Mouse (Mus musculus): ENCODE measurements around the gene Rangrf. TPM values are rescaled to one million over a fixed set of nuclear protein-coding genes. Genes with fewer than 3 reads are reported as not detected.

Gene Rangrf
- polyA plus RNA-seq, 1 experiment from 2014 or later, result 32.3 TPM

Small RNAs within 50 kb of the gene (microRNA-seq; reads per million reads assigned to microRNA genes)
- gene Mir3062, result 6.8 reads per million, percentile 26 among the genes with 10 or more reads in this experiment

Other genes with a start within 250 kb of the Rangrf start
- gene Ndel1, start 103.3 kb downstream of the Rangrf start, polyA plus RNA-seq (2014; fragmentation: Nextera tagmentation; extraction: Ambion mirVana), result 91.2 and 97.1 TPM in 2 replicates
- gene Rnf222, start 86.6 kb downstream of the Rangrf start, polyA plus RNA-seq (2014; fragmentation: Nextera tagmentation; extraction: Ambion mirVana), result not detected in 2 replicates
- gene Rpl26, start 73.6 kb downstream of the Rangrf start, polyA plus RNA-seq (2014; fragmentation: Nextera tagmentation; extraction: Ambion mirVana), result 573 and 680 TPM in 2 replicates
- 0.52 and 0.56 TPM in 2 replicates for gene Odf4, start 48.1 kb downstream of the Rangrf start, polyA plus RNA-seq (2014; fragmentation: Nextera tagmentation; extraction: Ambion mirVana)
- gene Arhgef15, start 17.7 kb downstream of the Rangrf start, polyA plus RNA-seq (2014; fragmentation: Nextera tagmentation; extraction: Ambion mirVana), result 20.1 and 23.4 TPM in 2 replicates
- gene Slc25a35, start 7.1 kb downstream of the Rangrf start, polyA plus RNA-seq (2014; fragmentation: Nextera tagmentation; extraction: Ambion mirVana), result 2.0 and 2.3 TPM in 2 replicates
- 12.7 and 15.3 TPM in 2 replicates for gene Pfas, start 33.3 kb upstream of the Rangrf start, polyA plus RNA-seq (2014; fragmentation: Nextera tagmentation; extraction: Ambion mirVana)
- gene Ctc1, start 40.7 kb upstream of the Rangrf start, polyA plus RNA-seq (2014; fragmentation: Nextera tagmentation; extraction: Ambion mirVana), result 54.4 and 58.9 TPM in 2 replicates
- 17.0 and 22.0 TPM in 2 replicates for gene Aurkb, start 70.5 kb upstream of the Rangrf start, polyA plus RNA-seq (2014; fragmentation: Nextera tagmentation; extraction: Ambion mirVana)
- 18.6 and 24.3 TPM in 2 replicates for gene Borcs6, start 84.5 kb upstream of the Rangrf start, polyA plus RNA-seq (2014; fragmentation: Nextera tagmentation; extraction: Ambion mirVana)
- 40.3 and 40.7 TPM in 2 replicates for gene Tmem107, start 95.6 kb upstream of the Rangrf start, polyA plus RNA-seq (2014; fragmentation: Nextera tagmentation; extraction: Ambion mirVana)
- gene Vamp2, start 113.3 kb upstream of the Rangrf start, polyA plus RNA-seq (2014; fragmentation: Nextera tagmentation; extraction: Ambion mirVana), result 324 and 368 TPM in 2 replicates
- 9.6 and 10.1 TPM in 2 replicates for gene Per1, start 120.0 kb upstream of the Rangrf start, polyA plus RNA-seq (2014; fragmentation: Nextera tagmentation; extraction: Ambion mirVana)
- gene Hes7, start 145.2 kb upstream of the Rangrf start, polyA plus RNA-seq (2014; fragmentation: Nextera tagmentation; extraction: Ambion mirVana), result 0.43 and 0.52 TPM in 2 replicates
- gene 9130213A22Rik, start 147.4 kb upstream of the Rangrf start, polyA plus RNA-seq (2014; fragmentation: Nextera tagmentation; extraction: Ambion mirVana), result 0.39 and 0.56 TPM in 2 replicates
- gene Aloxe3, start 150.7 kb upstream of the Rangrf start, polyA plus RNA-seq (2014; fragmentation: Nextera tagmentation; extraction: Ambion mirVana), result 4.3 and 4.9 TPM in 2 replicates
- 0.59 and 0.60 TPM in 2 replicates for gene Alox12b, start 181.8 kb upstream of the Rangrf start, polyA plus RNA-seq (2014; fragmentation: Nextera tagmentation; extraction: Ambion mirVana)
- gene Alox8, start 222.7 kb upstream of the Rangrf start, polyA plus RNA-seq (2014; fragmentation: Nextera tagmentation; extraction: Ambion mirVana), result 0.25 and 0.30 TPM in 2 replicates

Data from hindbrain, embryonic 14.5 days (tissue).